Mouse (Mus musculus) lung, postnatal 10 days (tissue): ENCODE data around the gene Prkag2.

Experiments
- DNase-seq: peaks from one replicate; pipeline ENCODE4 v3.0.0; 2021

Gene Prkag2

DNA sequence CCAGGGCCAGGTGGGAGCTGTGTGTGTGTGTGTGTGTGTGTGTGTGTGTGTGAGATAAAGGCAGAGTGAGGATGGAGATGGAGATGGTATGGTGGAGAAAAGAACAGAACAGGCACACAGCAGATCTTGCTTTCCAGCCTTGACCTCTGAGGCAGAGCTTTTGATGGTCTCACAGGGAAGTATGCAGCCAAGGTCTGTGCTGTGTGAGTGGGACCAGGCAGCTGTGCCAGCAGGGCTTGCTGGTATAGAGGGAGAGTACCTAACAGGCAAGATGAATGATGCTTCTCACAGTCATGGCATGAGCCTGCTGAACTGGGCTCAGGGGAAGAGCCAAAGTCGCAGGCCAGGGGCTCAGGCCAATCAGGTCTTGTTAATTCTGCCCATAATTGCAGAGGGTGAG lies 108.9 kb downstream of the Prkag2 start:
- DNase-seq = no peak

DNA sequence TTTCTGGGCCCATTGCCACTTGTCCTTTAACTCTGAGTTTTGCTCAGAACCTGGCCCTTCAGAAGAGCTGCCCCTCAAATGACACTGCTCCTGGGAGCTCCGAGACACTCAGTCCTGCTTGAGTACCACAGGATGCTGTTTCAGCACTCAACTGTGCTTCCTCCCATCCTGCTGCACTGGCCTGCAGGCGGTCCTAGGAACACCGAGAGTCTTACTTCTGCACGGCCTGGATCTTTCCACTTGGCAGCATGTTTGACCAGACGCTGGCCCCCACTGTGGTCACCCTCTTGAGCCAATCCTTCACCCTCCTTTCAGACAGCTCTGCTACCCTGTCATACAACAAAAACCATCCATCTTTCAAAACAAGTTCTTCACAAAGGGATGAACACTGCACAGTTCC lies 110.0 kb downstream of the Prkag2 start:
- DNase-seq = no peak

GRCm38 (mm10) chr5:24989683-24990082 lies 110.8 kb downstream of the Prkag2 start:
- peak; percentile 29 for DNase-seq

GRCm38 (mm10) chr5:24986956-24987355 lies 113.5 kb downstream of the Prkag2 start:
- DNase-seq = no peak

GRCm38 (mm10) chr5:24986204-24986940 lies 114.1 kb downstream of the Prkag2 start:
- no peak for DNase-seq

GRCm38 (mm10) chr5:24985434-24986176 lies 114.8 kb downstream of the Prkag2 start:
- DNase-seq = peak; percentile 42

GRCm38 (mm10) chr5:24984157-24984556 lies 116.3 kb downstream of the Prkag2 start:
- DNase-seq = no peak

DNA sequence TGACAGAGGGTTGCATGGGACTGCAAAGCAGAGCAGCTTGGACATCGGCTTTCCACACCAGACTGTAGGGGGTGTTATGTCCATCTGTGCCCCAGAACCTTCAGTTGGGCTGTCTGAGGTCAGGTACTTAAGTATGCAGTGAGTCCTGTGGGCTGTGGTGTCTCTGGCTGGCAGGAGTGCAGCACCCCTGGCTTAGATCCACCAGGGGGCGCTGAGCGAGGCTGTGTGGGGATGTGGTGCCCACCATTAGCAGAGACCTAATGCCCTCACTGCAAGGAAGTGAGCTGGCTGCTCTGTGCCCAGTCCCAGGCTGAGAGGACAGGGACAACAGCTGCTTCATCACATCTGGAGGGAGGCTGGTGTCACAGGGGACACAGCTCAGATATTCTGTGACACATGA lies 116.9 kb downstream of the Prkag2 start:
- DNase-seq = peak; percentile 72

GRCm38 (mm10) chr5:24982258-24982657 lies 118.2 kb downstream of the Prkag2 start:
- no peak for DNase-seq

DNA sequence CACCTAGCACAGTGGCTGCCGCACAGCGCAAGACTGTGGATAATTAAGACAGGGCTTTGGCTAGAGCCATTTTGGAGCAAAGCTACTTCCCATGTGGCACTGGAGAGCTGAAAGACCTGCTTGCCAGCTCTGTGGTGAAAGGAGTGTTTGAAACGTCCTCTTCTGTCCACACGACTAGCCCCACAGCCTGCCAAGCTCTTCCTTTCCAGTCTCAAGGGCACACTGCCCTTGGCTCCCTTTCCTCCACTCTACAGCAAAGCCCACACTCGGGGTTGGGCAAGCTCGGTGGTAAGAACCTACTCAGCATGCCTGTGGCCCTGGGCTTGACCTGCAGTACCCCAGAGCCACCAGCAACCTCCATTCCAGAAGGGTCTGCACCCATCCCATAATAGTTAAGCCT lies 118.7 kb downstream of the Prkag2 start:
- DNase-seq = peak; percentile 35

GRCm38 (mm10) chr5:24979968-24980345 lies 120.5 kb downstream of the Prkag2 start:
- DNase-seq = no peak

DNA sequence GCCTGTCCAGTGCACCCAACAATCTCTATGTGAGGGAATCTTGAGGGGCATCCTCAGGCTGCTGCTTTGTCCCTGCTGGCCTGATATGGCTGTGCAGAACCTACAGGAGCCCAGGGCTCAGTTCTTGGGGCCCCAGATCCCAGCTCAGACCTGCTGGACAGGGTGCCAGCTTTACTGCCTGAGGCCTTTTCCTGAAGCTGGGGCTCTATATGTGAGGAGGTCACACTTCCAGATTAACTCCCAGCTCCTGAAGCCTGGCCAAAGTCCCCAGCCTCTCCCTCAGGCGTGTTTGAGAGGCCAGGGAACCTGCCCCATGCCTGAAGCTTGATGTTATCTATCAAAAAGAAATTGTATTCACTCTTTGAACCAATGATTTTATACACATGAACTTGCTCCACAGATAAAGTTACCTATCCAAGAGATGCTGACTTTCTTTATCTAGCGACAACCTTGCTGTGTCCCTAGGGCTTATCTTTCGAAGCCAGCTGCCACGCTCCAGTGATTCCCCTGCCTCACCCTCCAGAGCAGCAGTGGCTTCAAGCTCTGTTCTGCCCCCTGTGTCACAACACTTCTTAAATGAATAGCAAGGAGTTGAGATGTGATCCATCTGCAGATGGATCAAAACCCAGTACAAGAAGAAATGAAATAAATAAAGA lies 121.0 kb downstream of the Prkag2 start:
- no peak for DNase-seq

DNA sequence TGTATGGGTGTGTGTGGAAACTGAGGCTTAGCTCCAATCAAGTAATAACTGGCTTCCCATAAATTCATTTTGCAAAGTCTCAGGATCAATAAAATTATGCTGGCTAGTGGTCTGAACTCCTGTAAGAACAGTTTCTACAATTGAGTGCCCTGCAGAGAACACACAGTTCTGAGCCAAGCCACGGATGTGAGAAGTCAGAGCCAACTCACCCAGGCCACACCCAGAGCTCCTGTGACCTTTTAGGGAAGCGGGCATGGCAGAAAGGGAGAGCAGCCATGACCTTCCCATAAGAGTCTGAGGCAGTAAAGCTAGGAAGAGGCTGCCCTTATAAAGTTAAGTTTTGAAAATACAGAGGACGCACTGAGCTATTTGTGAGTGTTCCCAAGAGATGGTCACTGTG lies 123.5 kb downstream of the Prkag2 start:
- no peak for DNase-seq

- no peak for DNase-seq
Observed at GRCm38 (mm10) chr5:24976236-24976635, 124.2 kb downstream of the Prkag2 start.

- no peak for DNase-seq
Observed at GRCm38 (mm10) chr5:24975100-24975499, 125.3 kb downstream of the Prkag2 start.

DNA sequence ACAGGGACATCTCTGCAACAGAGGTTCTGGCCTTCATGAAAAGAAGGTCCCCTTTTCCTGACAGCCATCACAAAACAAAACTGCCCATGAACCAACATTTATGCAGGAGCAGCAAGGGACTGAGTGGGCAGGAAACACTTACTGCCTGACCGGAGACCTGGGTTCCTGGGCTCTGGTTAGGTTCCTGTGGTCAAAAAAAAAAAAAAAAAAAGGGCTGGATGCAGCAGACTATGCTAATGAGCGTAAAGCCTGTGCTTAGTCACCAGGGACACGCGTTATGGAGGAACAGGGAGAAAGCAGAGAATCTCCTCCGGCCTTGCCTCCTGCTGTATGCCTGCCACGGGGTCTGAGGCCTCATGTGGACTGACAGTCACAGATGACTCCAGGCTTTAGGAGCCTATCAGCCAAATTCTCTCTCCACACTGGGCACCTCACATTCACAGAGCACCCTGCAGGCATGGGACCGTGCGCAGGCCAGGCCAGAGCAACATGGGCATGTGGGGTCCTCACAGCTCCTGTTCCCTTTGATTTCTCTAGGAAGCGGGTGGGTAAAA lies 126.7 kb downstream of the Prkag2 start:
- DNase-seq = no peak

DNA sequence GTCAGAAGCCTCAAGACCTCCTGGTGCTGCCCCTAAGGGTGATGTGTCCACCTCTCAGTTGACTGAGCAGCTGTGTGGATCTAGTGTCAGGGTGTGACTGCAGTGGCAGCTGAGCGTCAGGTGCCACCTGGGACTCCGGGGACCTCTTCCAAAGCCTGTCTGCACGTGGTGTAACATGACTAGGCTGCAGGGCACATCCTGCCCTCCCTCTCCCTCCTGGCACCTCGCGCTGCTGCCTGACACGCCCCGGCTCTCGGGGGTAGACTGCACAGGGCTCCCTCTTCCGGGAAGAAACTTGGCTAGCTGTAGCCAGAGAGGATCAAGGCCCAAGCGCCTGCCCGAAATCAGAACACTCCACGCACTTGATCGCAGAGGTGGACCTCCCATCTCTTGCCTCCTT lies 127.2 kb downstream of the Prkag2 start:
- peak; percentile 67 for DNase-seq

DNA sequence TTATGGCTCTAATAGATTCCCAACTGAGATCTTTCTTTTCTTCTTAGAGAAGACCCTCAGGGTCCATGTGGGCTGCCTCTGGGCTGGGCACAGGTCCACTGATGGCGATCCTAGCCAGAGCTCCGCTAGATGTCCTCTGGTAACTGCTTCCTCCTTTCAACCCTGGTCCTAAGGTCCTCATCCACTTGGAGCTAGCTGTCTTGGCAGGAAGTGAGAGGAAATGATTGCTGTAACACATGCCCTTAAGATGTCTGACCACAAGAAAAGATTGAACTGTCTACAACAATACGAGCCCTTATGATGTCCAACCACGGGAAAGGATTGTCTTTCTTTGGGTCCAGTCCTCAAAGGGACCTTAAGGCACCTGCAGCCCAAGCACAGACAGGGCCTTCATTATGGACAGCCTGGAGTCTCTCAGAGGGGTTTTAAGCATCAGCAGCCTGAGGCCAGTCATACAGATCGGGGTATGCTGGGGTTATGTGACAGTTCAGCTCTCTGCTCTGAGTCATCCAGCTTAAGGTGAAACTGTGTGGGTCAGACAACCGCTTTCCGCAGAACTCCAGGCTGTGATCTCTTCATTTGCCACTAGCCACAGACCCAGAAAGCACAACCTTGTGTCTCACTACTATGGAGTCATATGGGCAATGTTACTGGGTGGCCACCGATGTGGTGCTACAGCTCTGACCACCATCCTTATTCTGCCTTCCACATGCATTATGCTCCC lies 129.7 kb downstream of the Prkag2 start:
- DNase-seq = no peak

DNA sequence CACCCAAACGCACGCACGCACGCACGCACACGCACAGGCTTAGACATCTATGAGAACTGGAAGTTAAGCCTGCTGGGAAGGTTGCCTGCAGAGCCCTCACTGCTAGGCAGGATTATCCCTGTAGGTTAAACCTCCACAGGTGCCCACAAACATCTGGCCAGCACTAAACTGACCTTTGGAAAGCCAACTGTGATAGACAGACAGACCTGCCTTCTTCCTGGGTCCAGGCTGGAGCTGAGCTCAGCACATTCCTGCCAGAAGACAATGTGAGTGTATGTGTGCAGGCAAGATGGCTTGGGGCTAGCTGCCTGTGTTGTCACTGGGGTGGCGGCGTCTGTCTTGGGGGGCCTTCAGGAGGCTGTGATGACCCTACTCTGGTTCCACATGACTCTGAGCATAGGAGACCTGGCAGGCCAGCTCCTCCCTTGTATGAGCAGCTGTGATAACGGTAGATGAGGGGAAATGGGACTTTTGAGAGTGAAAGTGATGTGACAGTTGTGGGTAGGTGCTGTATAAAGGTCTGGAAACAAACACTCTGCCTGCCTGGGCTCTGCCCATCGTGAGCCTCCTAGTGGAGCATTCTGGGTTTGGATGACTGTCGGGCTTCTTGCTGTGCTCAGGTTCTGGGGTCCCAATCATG lies 131.1 kb downstream of the Prkag2 start:
- DNase-seq = no peak

DNA sequence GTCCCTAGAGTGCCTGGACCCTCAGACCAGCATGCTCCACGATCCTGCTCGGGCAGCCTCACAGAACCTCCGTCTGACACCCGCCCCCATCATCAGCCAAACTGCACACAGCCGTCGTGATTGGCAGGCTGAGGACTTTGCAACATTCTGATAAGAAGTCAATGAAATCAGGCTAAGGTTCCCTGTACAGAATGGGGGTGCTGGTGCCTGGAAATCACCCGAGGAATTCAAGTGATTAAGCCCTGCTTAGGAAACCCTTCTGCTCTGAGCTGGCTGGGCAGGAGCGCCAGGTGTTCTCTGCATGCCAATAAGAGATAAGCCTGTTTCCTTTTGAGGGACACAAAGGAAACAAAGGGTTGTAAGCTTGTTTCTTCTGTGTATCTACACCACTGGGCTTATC lies 131.7 kb downstream of the Prkag2 start:
- DNase-seq = no peak

- DNase-seq = no peak
Observed at GRCm38 (mm10) chr5:24967898-24968535, 132.4 kb downstream of the Prkag2 start.

GRCm38 (mm10) chr5:24963776-24964175 lies 136.7 kb downstream of the Prkag2 start:
- DNase-seq = peak; percentile 44
